Mouse (Mus musculus): ENCODE data around the gene Chst15.

Chst15 gene

DNA sequence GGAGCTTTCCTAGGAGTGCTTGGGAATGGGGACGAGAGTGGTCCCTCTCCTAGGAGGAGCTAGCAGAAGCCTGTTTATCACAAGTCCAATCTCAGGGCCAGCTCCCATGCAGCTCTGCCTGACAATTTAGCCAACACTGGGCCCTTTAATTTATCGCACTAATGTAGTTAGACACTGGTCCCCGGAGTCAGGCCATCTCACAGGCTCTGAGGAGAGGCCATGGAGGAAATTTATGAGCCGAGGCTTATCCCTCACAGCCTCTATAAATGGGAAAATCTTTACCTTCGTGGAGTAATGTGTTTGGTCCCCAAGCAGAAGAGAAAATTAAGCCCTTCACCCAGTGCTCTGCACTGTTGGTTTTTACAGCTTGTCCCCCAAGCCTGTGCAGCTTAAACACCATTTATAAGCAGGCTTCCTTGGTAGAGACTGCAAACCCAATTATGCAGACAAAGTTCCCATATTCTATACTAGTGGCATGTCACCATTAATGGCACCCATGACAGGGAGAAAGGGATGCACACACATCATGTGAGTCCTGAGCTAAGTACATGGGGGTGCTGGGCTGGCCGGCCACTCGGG lies 18.5 kb downstream of the Chst15 start:
- no peak for TF ChIP-seq GATA4 (IDR thresholded peaks at IDR 0.05; ENCODE audit: insufficient replicate concordance, low read length)

DNA sequence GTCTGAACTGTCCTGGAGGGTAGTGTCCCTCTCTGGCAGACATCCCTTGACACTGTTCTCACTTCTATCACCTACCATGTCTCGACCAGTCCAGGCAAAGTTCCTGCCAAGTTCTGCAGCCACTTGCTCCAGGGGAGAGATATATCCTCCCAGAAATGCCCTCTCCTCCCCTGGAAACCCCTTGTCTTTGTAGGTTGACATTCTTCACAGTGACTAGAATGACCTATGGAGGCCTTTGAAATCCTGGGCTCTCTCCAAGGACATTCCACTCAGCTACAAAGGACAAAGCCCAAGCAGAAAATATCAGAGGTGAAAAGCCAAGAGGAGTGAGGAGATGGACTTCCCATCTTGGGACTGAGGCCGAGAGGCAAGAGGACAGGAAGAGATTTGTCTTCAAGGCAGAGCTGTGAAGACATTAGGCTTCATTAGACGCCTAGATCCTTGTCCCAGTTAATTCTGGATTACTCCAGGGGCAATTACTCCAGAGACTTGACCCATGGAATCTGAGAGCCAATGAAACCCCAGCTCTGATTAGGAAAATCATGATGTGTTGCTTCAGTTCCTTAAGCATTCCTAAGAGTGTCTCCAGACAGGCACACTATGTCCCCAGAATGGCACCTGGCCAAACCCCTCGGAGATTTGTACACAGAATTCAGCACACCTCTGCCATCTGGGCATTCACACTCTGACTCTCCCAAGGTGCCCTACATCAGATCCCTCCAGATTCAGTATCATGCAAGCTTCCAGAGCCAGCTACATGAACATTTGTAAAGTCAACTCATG lies 20.2 kb downstream of the Chst15 start:
- TF ChIP-seq GATA4 (IDR thresholded peaks at IDR 0.05; ENCODE audit: insufficient replicate concordance, low read length), result no peak

DNA sequence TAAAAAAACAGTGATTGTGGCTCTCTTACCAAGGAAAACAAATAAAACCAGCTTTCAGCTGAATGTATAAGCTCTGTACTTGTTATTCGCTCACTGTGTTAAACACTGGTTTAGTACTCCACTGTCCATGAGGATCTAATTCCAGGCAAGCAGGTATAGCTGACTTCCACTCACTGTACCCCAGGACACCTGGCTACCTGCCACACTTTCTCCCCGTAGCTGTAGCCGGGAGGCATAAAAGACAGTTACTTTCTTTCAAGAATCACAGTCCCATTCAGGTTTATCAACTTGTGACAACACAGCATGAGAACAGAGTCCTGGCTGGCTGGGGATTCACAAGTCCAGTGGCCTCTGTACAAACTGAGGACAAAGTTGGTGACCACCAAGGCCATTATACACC lies 20.9 kb downstream of the Chst15 start:
- TF ChIP-seq GATA4 (IDR thresholded peaks at IDR 0.05; ENCODE audit: insufficient replicate concordance, low read length), result no peak

DNA sequence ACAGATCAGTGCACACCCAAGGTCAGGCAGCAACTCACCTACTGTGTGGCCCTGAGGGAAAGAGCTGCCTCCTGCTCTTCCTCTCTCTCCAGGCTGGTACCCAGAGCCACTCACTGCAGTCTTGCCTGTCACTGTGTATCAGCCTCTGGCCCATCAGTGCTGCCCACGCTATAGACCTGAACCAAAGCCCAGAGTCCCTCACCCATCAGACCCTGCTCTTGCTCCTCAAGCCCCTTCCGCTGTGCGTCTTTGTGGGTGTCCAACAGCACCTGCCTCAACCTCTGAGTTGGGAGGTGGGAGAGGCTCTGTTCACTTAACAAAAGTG lies 29.7 kb downstream of the Chst15 start:
- no peak for TF ChIP-seq GATA4 (IDR thresholded peaks at IDR 0.05; ENCODE audit: insufficient replicate concordance, low read length)

DNA sequence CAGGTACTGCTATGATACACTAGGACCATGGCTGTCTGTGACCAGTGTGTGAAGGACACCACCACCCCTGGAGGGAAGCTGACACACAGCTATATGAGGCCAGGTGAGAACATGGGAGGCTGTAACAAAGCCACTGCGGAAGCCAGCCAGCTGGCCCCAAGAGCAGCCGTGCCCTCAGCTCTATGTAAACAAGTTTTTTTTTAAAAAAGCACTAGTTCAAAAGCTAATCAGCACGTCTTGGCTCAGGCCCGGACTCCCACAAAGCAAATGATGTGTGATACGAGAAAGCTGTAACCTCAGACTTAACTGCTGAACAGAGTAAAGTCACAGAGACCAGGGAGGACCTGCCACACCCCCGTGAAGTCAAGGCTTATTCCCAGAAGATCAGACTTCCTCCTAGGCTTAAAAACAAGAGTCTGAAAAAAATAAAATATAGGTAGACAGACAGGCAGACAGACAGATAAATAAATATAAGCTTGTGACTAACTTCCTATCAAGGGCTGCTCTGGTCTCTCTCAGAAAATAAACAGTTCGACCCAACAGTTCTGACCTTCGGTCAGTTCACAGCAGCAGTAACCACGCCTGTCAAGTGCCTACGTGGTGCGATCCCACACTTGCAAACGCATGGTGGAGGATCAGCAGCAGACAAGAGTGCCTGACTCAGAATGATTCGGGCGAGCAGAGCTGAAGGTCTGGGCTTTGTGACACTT lies 30.2 kb downstream of the Chst15 start:
- no peak for TF ChIP-seq GATA4 (IDR thresholded peaks at IDR 0.05; ENCODE audit: insufficient replicate concordance, low read length)

DNA sequence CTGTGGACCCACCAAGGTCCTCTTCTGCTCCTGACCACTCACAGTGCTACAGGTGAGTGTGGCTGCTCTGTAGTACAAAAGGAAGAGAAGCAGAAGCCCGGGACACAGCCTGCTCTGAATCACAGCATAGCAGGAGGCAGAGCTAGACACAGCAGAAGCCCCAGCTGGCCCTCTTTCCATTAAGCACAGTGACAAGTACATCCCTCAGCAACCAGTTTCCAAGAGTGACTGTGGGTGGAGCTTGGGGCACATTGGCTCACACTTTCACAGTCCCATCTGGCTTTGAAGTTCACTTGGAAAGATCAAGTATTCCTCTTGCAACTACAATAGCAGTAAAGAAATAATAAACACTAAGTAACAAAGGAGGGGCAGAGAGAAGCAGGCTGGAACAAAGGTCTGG lies 32.2 kb downstream of the Chst15 start:
- TF ChIP-seq GATA4 (IDR thresholded peaks at IDR 0.05; ENCODE audit: insufficient replicate concordance, low read length), result no peak

DNA sequence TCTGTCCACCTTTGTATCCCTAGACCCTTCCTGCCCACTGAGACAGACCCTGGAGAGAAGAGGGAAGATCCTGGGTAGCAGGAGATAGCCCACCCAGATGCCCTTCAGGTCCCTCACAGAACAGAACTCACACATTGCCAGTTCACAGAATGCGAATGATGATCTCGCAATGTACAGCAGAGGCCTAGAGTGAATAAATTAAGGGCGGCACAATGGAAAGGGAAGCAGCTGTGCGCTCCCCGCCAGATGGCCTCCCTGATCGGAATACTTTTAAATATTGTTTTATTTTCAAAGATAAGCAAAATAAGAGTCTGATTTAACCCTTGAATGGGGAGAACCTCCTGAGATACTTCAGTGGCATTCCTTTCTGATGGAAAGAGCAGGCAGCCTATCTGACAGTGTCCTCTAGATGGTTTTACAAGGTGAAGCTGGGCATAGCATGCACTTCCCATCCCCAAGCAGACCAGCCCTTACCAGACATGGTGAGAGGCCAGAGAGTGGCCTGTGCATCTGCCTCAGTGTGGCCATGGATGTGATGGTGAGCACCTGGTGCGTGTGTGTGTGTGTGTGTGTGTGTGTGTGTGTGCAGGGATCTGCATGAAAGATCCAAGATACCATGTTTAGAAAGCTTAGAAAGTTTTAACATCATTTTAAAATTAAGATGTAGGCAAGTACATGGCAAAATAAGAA lies 32.8 kb downstream of the Chst15 start:
- TF ChIP-seq GATA4 (IDR thresholded peaks at IDR 0.05; ENCODE audit: insufficient replicate concordance, low read length), result no peak

DNA sequence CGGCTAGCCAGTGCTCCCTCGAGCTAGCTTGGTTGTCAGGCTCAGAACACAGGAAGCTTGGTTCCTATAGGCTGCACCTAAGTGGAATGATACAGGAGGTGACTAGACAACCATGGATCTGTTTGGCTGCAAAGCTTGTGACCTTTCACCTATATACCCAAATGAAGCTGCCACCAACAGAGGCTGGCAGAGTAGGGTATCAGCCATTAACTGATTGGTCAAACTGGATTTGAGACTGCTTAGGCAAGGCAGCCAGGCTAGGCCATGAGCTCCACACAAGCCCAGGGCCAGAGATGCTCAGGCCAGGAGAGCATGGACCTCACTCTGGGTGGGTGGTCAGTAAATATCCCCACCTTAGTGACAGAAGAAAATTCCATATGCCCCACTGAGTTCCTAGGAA lies 34.5 kb downstream of the Chst15 start:
- no peak for TF ChIP-seq GATA4 (IDR thresholded peaks at IDR 0.05; ENCODE audit: insufficient replicate concordance, low read length)

DNA sequence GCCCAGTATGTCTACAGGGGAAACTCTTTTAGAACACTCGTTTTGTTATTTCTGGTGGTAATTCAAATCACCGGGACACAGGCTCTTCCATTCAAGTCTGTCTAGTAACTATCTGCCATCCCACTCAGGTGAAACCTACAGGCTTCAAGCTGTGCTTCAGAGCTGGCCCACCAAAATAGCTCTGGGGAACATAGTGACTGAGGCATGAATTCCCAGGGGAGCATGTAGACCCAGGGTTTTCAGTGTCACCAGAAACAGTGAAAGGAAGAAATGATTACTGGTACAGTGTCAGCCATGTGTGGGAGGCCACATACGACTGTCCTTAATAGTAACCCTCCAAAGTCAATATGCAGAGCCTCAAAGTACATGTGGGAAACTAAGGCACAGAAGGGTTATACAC lies 34.9 kb downstream of the Chst15 start:
- no peak for TF ChIP-seq GATA4 (IDR thresholded peaks at IDR 0.05; ENCODE audit: insufficient replicate concordance, low read length)

DNA sequence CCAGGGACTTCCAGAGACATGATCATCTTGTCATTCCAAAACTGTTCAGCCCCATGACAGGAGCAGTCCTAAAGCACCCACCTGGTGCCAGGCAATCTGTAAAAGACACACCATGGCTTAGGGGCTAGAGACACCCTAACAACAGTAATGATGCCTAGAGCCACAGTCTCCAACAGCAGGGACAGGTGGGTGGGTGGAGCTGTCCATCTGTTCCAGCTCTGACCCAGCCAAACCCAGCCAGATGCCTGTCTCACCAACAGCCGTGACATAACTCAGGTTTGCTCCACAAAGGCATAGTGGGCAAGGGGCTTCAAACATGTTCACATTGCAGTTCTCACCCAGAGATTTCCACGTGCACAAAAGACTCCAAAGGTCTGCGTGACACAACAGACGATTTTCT lies 35.3 kb downstream of the Chst15 start:
- no peak for TF ChIP-seq GATA4 (IDR thresholded peaks at IDR 0.05; ENCODE audit: insufficient replicate concordance, low read length)

DNA sequence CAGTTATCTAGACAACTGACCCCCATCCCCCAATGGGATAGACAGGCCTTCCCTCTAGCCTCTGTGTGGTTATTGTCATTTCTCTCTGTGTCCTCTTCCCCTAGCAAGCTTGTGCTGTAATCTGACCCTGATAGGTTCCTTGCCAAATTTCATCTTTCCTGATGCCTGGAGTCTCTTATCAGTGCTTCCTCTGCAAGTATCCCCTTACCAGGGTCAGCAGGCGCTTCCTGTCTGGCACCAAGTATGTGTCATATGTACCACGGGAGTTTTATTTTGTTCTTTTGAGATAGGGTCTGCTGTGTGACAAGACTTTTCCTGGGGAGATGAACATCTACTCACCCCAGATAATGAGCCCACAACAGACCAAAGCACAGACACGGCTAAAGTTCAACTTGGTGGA lies 38.4 kb downstream of the Chst15 start:
- TF ChIP-seq GATA4 (IDR thresholded peaks at IDR 0.05; ENCODE audit: insufficient replicate concordance, low read length), result peak; percentile 99

DNA sequence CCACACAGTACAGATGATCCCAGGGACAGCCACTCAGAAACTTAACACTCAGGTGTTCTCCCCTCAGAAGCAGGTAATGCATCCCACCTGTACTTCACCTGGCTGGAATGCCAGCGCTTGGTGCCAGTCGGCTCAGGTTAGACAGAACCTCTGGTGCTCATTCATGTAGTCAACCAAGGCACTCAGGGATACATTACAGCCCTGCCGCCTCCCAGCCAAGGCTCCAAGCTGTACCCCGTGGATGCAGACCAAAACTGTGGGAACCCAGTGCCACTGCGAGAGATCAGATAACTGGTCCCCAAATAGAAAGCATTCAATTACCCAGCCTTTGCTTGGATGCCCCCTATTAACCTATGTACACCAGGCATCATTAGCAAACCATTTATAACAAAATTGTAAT lies 40.7 kb downstream of the Chst15 start:
- TF ChIP-seq GATA4 (IDR thresholded peaks at IDR 0.05; ENCODE audit: insufficient replicate concordance, low read length), result no peak

DNA sequence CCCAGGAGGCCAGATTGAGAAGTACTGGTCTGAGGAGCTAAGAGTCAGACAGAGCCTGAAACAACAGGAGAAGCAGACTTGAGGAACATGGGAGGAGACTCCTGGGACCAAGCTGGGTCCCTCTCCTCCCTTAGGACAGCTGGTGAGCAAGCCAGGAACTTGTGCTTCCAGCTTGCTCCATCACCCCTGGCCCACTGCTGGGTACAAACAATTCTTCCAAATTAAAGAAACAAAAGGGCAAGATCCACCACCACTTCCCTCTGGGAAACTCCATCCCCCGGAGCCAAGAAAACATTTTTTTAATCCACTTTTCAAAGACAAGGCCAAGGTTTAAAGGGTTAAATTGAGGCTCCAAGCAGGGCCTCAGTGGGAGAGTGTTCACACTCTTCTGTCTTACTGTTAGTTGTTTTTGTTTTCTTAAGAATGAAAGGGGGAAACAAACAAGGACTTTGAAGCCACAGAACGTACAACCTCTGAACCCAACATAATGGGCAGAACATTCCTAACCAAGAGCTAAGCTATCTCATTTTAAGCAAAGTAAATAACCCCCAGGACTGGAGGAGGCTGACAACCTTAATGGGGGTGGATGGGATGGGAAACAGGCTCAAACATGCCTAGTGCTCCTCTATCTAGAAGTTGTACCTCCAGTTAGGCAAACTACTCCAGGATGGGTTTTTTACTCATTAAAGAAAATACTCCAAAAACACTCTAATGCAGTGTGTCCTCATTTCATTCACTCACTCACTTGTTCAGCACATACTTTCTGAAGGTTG lies 43.1 kb downstream of the Chst15 start:
- no peak for TF ChIP-seq GATA4 (IDR thresholded peaks at IDR 0.05; ENCODE audit: insufficient replicate concordance, low read length)

DNA sequence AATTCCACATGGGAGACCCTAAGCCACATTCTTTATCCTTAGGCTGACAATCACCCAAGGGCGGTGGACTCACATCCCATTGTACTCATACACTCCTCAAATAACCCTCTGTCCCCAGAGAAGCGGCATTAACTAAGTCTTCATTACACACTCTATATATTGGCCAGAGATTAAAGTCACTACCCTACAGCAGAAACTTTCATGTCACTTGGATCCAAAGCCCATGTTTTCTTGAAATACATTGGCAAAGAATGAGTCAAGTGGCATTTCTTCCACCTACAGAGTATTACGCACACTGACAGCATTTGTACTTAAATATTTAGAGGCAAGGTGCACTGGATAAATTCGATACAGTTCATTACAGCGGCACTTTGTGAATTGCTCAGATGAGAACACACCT lies 44.0 kb downstream of the Chst15 start:
- TF ChIP-seq GATA4 (IDR thresholded peaks at IDR 0.05; ENCODE audit: insufficient replicate concordance, low read length), result no peak

DNA sequence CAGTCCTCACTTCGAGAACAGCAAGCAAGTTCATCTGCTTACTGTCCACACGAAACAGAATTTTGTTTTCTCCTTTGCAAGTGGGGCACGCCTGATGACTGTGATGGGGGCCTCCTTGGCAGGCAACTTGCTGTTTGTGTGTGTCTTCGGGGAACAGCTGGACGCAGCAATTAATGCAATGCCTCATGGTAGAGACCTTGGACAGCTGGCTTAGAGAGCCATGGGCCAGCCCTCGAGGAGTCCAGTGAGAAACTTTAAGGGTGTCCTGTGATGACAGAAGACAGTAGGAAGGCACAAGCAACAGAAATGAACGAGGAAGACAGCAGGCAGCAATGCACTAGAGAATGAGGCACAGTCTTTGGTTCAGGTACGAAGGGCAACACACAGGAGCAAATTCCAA lies 46.7 kb downstream of the Chst15 start:
- no peak for TF ChIP-seq GATA4 (IDR thresholded peaks at IDR 0.05; ENCODE audit: insufficient replicate concordance, low read length)

All from liver, adult (tissue).